Mouse (Mus musculus): Measurements from ENCODE around the gene Dnajc5g.

Dnajc5g gene

DNA sequence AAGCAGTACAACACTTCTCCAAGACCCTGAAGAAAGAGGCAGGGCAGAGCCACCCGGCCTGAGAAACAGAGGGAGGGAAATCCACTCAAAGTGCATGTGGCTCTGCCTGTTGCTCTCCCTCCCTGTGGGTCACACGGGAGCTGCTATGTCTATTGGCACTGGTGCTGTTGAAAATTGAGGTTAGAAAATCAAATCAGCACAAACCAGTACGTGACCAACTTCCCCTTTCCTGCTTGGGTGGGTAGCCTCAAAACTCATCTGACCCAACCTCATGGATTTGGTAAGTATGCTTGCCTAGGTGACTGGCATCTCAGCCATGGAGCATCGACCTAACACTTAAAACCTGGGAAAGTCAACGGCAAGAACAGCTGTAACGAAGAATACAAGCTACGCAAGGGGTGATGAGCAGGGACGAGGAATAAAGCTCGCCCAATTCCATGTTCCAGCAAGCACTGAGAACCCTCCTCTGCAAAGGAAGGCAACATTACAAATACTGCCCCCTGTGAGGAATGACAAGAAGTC lies at the start of gene Dnajc5g:
TSS of gene Dnajc5g (plus strand) at position 472 of the 522 bp plus-strand sequence.
- DNase-seq (ENCODE audit: extremely low spot score): no peak

DNA sequence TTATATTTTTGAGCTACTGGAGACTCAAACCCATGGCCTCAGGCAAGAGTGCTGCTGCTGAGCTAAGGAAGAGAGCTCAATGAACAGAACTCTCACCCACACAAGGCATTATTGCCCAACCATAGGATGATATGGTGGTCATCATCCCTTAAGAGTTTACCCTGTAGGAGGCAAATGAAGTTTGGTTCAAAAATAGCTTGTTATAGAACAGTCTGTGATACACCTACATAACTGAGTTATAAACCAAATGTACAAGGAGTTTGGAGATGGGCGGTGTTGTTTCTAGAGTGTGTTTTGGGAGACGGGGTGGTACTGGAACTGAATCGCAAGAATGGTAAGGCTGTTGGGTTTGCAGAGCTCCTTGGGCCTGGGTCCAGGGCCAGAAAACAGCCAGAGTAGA lies 36.3 kb upstream of the Dnajc5g start:
- no peak for DNase-seq (ENCODE audit: extremely low spot score)

DNA sequence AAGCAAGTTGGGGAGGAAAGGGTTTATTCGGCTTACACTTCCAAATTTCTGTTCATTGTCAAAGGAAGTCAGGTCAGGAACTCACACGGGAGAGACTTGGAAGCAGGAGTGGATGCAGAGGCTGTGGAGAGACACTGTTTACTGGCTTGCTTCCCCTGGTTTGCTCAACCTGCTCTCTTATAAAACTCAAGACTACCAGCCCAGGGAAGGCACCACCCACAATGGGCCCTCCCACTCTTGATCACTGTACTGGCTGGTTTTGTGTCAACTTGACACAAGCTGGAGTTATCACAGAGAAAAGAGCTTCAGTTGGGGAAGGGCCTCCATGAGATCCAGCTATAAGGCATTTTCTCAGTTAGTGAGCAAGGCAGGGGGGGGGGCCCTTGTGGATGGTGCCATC lies 35.0 kb upstream of the Dnajc5g start:
- DNase-seq (ENCODE audit: extremely low spot score): no peak

DNA sequence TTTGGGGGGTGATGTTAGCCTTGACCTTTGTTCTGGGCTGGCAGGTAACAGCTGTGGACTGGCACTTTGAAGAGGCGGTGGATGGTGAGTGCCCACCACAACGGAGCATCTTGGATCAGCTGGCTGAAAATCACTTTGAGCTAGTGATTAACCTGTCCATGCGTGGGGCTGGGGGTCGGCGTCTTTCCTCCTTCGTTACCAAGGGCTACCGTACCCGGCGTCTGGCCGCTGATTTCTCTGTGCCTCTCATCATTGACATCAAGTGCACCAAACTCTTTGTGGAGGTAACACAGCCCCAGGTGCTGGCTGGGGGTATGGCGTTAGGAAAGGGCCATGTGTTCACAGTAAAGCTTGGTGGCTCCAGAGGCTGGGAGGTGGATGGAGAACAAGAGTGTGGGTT lies 34.3 kb upstream of the Dnajc5g start:
- DNase-seq (ENCODE audit: extremely low spot score): no peak

DNA sequence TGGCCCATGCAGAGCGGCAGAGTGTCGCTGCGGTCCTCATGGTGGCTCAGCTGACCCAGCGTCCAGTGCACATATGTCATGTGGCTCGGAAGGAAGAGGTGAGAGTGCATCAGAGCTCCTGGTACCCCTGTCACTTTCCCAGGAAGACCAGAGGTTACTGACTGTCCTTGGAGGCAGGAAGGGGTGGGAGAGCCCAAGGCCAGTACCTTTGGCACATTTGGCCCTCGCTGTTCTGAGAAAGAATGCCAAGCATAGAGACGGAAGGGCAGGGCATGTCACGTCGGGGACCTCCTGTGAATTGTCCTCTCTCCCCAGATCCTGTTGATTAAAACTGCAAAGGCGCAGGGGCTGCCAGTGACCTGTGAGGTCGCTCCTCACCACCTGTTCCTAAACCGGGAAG lies 32.9 kb upstream of the Dnajc5g start:
- DNase-seq (ENCODE audit: extremely low spot score): no peak

DNA sequence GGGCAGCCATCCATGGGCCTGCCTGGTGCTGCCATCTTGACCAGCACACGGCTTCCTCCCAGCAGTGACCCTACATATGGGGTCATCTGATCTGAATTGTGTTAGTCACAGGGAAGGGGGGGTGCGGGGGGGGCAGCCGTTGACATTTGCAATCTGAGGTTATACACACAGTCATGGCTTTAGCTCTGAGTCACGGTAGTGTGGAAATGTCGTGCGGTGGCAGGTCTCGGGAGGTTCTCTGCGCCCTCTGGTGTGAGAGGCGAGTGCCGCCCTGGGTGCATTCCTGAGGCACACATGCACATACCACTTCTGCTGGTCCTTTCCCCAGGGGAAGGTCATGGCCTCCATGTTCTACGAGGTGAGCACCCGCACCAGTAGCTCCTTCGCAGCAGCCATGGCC lies 29.7 kb upstream of the Dnajc5g start:
- DNase-seq (ENCODE audit: extremely low spot score): no peak

DNA sequence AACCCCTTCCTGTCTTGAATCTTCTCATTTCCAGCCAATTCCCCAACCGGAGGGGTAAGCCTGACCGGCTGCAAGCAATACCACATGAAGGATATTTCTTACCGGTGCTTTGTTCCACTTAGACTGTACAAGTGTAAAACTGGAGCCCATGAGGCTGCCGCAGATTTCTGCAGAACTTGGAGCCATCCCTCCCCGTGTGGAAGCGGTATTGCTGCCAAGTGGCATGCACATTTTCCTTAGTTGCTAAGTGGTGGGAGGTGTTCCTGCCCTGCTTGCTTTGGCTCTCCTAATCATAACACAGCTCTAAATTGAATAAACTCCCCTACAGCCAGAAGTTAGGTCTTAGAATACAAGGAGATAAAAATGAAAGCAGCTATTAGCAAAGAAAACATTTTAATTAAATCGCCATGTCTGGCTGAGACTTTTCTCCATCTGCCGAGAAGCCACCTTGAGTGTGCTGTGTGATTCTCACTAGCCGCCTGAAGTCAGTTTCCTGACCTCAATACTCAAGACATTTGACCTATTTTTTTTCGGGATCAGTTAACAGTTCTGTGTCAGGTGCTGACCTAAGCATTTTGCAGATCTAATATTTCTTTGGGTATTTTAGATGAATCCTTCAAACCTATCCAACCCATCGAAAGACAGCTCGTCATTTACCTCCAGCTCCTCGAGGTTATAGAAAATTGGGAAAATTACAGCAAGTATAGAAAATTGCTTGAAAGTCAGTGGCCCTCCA lies 25.9 kb upstream of the Dnajc5g start:
- DNase-seq (ENCODE audit: extremely low spot score): no peak

DNA sequence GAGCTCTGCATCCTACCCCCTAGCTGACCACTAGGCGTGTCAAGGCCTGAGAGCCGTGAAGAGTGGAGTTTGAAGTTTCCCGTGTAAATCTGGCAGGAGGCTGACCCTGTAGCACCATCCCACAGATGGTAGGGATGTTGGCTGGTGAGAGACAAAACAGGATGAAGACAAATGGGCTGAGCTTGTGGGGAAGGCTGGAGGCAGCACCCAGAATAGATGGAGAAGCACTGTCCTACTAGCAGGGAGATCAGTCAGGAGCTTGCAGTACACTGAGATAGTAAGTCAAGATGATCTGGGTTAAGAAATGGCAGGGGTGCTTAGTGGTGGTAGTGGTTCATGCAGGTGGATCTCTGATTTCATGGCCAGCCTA lies 25.3 kb upstream of the Dnajc5g start:
- DNase-seq (ENCODE audit: extremely low spot score): no peak

DNA sequence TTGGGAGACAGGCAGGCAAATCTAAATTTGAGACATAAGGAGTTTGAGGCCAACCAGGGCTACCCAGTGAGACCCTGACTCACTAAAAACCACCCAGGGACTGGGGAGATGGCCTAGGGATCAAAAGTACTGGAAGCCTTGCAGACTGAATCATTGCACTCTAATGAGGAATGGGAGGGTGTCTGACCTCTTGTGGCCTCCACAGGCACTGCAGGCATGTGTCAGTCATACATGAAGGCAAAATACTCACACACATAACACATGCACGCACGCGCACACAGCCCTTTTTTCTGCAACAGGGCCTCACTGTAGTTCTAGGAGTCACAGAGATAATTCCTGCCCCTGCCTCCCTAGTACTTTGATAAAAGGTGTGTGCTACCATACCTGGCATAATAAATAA lies 24.7 kb upstream of the Dnajc5g start:
- peak; percentile 55 for DNase-seq (ENCODE audit: extremely low spot score)

DNA sequence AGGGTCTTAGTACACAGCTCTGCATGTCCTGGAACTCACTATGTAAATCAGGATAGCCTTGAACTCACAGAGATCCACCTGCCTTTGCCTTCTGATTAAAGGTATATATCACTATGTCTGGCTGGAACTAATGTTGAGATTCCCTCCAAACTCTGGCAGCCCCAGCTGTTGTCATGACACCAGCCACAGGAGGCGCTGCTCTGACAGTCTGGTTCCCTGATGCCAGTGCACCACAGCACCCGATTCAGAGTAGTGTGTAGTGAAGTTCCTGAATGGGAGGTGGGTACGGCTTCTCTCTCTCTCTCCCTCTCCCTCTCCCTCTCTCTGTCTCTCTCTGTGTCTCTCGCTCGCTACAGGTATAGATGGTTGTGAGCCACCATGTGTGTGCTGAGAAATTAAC lies 23.7 kb upstream of the Dnajc5g start:
- DNase-seq (ENCODE audit: extremely low spot score): peak; percentile 56

DNA sequence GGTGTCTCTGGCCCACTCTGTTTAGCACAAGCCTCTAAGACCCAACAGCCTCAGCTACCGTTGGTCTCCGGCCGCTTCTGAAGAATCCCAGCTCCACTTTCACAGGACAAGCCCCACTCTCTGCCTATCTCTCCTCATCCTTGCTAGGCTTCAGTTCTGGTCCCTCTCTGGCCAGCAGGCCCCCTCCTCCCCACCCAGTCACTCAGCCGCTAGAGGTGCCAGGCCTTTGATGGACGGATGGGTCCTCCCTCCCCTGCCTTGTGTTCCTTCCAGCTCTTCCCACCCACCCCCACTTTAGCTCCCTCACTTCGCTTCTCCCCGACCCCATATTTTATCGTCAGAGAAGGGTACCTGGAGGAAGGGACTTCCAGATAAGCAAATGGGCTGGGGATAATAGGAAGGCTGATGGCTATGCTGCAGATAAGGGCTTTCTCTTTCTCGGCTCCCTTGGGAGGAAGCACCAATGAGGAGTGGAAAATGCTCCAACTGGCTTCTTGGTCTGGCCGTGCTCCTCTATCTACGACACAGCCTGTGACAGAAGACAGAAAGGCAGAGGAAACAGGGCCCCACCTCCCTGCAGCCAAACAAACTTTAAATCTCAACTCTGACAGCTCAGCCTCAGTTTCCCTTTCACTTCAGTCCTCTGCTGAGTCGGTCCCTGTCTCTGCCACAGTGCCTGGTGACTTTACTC lies 23.0 kb upstream of the Dnajc5g start:
- DNase-seq (ENCODE audit: extremely low spot score): no peak

DNA sequence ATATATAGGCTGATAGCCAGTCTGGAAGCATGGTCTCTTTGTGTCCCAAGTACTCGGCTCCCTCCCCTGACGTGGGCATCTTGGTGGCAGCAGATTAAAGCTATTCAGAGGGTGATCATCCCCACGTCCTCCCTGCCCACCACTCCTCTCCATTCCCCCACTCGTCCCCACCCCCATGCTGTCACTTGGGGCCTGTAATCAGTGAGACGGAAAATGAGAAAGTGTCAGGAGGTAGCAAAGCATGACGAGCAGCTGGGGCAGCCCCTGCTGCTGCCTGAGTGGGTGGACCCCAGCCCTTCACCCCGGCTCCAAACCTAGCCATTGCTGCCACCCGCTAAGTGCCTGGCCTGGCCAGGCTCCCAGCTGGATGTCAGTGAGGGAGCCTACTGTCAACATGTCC lies 22.1 kb upstream of the Dnajc5g start:
- DNase-seq (ENCODE audit: extremely low spot score): no peak

DNA sequence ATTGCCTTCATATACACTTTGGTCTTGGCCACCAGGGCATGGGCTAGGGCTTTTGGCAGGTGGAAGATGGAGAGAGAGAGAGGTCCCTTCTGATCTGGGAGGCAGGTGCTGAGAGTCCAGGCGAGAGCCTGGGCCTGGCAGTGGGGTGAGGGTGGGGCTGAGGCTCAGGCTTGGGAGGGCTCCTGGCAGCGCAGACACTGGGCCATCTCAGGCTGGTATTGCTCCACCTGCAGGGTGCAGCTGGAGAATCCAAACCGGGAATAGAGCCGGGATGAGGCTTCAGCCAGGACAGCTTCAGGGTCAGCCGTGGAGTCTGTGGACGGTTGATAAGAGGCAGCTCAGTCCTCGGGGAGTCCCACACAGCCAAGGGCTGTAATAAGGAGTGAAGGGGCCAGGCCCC lies 19.5 kb upstream of the Dnajc5g start:
- DNase-seq (ENCODE audit: extremely low spot score): no peak

DNA sequence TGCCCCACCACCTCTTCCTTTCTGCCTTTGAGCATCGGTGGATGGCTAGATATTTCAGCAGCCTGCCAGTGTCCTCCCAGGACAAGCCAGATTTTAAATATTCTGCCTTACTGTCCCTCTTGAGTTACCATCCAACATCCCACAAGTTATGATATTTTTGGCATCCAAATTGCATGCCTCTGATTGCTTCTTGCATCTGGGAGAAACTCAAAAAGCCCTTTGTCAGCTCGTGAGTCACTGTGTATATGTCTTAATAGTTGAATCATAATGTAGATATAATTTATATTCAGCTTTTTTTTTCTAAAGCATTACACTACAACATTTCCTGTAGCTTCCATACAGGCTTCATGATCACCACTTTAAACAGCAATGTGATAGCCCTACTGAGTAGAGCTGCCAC lies 19.0 kb upstream of the Dnajc5g start:
- no peak for DNase-seq (ENCODE audit: extremely low spot score)

DNA sequence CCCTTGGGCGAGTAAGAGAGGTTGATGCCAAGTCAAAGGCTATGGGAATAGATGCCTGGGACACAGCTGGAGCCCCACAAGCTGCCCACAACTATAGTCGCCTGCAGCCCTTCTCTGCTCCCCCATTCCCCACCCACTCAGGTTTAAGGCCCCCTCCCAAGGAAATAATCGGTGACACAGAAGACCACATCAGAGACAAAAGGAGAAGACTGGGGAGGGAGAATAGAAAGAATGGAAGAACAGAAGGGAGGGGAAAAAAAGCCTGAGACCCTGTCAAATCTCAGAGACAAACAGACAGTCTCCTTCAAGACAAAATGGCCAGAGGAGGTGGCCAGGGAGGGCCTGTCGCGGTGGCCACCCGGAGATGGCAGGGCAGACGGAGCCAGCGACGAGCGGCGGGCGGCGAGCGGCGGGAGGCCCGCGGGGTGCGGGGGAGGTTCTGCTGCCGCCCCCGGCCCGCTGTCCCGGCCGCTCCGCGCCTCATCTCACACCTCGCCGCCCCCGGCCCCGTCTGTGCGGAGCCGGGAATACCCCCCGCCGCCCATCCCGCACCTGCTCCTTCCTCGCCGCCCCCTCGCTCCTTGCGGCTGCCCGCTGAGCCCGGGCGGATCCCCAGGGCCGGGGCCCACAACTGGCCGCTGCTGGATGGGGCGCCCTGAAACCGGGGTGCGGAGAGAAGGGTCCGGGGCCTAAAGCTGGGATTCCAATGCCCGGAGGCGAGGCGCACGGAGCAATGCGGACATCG lies 13.7 kb upstream of the Dnajc5g start:
- no peak for DNase-seq (ENCODE audit: extremely low spot score)

DNA sequence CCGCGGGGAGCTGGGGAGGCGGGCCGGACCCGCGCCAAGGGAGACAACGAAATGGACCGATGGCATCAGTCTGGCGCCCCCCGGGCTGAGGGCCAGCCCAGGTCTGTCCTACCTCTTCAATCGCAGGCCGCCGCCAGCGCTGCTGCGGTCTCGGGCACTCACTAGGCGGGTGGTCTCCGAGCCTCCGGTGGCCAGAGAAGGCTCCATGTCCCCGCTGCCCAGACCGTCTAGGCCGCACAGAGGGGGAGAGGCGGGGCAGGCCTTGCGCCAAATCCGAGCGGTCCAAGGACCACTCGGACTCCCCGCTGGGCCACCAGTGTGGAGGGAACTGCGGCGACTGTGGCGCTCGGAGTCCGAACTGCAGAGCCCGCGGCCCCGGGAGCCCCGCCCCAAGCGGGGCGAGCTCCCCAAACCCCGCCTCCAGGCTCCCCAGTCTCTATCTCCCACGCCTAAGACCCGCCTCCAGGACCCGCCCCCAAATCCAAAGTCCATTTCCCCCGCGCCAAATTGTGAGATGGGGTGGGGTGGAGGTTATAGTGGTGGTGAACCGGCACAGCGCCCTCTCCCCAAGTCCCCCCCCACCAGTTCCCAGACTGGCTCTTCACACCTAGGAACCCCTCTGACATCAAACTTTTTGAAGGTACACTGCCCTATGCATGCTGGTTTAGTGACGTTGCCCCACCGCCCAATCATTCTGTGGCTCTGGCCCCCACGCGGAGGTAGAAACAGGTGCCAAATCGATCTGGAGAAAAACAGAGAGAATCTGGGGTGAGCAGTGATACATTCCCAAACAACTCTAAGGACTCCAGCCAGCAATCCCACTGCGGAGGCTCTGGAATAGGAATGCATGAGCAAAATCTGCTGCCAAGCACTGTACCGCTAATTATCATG lies 12.7 kb upstream of the Dnajc5g start:
- DNase-seq (ENCODE audit: extremely low spot score): peak; percentile 45

DNA sequence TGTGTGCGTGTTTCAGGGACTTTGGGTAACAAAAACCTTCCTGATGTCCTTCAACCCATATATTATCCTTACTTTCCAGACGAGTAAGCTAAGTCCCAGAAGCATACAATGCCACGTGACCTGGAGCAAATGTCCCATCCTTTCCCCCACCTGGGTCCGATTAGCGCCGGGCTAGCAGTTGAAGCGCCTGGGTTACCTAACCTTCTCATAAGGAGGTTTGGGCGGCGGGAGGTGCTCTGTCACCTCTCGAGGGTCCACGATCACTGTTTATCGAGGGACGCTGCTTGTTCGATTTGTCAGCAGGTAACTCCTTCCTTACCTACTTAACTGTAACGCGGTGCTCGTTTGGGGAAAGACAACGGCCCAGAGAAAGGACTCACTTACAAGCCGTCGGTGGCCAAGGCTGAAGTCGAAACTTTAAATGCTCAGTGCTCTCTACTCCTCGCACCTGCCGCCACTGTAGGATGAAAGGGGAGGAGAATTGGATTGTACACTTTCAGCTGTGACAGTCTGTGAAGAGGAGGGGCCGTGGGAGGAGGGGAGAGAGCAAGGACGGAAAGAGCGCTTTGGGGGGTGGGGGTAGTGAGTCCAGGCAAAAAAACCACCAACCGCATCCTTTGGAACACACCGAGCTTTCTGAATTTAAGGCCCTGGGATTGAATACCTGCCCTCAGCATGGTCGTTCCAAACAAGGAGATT lies 11.8 kb upstream of the Dnajc5g start:
- peak; percentile 28 for DNase-seq (ENCODE audit: extremely low spot score)

DNA sequence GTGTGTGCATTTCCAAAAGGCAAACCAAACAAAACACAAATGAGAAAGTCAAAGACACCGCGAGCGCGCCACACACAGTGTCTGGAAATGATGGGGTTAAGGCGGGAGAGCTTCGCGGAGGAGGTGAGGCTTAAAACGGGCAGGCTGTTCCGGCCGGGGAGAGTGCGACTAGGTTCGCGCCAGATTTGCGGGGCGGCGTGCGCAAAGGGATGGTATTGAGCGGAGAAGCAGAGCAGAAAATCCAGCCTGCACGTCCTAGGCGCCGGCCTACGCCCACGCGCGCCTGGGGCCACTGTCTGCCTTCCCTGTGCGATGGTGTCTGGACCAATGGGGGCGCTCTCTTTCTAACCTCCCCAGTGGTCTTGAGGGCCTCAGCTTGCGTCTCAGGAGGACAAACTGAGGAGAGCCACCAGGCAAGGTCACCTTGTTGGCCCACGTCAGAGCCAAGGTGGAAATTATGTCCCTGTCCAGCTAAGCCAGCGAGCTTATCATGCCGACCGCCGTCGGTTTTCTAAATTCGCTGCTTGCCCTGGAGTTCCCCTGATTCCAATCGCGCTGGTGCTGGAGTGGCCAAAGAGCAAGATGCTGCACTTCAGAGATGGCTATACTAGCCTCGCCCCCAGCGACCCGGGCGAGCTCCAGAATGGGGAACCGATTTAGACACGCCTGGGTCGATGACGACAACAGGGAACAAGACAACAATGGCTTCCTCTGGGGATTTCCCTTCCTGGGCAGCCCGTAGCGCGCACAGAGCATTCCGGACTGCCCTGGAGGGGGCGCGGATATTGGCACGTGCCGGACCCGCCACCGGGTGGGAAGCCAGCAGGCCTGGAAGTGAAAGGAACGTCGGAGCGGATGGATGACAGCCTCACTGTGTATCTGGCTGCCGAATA lies 11.0 kb upstream of the Dnajc5g start:
- peak; percentile 51 for DNase-seq (ENCODE audit: extremely low spot score)

DNA sequence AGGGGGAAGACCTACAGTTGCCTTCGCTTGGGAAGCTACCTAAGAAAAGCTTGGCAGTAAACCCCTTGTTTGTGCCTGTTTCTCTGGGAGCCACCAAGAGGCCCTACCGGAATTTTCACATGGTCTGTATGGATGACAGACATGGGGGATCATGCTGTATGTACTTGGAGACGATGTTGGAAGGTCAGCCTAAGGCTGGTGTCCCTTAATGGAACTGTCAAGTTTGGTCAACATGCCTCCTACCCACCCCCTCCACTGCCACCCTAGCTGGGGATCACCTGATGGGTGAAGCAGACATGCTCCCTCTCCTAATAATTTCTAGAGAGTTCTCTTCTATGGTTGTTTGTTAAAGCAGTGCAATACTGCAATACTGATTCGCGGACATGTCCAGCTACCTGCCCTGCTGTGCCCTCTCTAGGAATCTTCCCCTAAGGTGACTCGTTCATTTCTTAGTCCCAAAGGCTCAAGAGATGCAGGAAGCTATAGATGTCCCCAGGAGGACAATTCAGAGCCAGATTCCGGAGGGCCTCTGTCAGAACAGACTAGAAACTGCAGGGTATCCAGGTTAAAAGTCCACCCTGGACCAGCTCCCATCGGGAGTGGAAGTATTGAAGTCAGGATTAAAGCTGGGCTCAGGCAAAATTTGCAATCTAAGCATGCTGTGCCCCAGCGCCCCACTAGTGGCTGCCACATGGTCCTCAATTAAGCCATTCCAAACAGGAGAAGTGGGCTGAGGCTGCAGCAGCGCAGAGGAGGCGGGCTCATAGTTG lies 10.2 kb upstream of the Dnajc5g start:
- no peak for DNase-seq (ENCODE audit: extremely low spot score)
